Mouse (Mus musculus) MEL (cell line): ENCODE measurements at regions not wholly inside any gene's neighbourhood (a gene's known extent, or its start where the extent isn't known, plus 50 kb on each side); places are given as distances from the start of the nearest gene placed in this dataset.

Source experiments
- DNase-seq: peaks from one replicate; pipeline ENCODE4 v3.0.0; 2011; ENCODE audit warnings: low read depth, low spot score
- H3K27ac ChIP-seq: 2 replicates; pipeline ENCODE4 v1.5.1; 2012; ENCODE audit warnings: low read depth, mild to moderate bottlenecking, control low read depth, low read length, moderate library complexity; ENCODE audit not compliant: control insufficient read depth
- H3K27me3 ChIP-seq, 2 experiments: fragments of 150-350 bp in 1 of 2; sonication (generic) in 1 of 2; 2 replicates each; pipeline ENCODE4 v1.6.1; 2012; ENCODE audit warnings: low read length in 2 of 2, mild to moderate bottlenecking in 2 of 2, improper control_type of control experiment in 1 of 2, moderate library complexity in 1 of 2; ENCODE audit not compliant: insufficient read depth in 2 of 2, control insufficient read depth in 1 of 2
- H3K36me3 ChIP-seq, 2 experiments: 2 replicates each; pipeline ENCODE4 v1.6.1; 2012 to 2014; ENCODE audit warnings: low read length in 2 of 2, improper control_type of control experiment in 1 of 2, inconsistent platforms in 1 of 2, mild to moderate bottlenecking in 1 of 2; ENCODE audit not compliant: insufficient read depth in 2 of 2, control insufficient read depth in 1 of 2
- H3K4me1 ChIP-seq, 2 experiments: fragments of 150-350 bp in 1 of 2; sonication (generic) in 1 of 2; 2 replicates each; pipeline ENCODE4 v1.6.1; 2012; ENCODE audit warnings: low read length in 2 of 2, improper control_type of control experiment in 1 of 2, mild to moderate bottlenecking in 1 of 2; ENCODE audit not compliant: insufficient read depth in 2 of 2, control insufficient read depth in 1 of 2
- H3K4me3 ChIP-seq, 2 experiments: fragments of 150-350 bp in 1 of 2; sonication (generic) in 1 of 2; 2 replicates each; pipeline ENCODE4 v1.5.1; 2012; ENCODE audit warnings: low read depth in 2 of 2, low read length in 2 of 2, mild to moderate bottlenecking in 2 of 2, moderate library complexity in 2 of 2, control low read depth in 1 of 2, improper control_type of control experiment in 1 of 2; ENCODE audit not compliant: control insufficient read depth in 1 of 2, insufficient read depth in 1 of 2
- H3K79me2 ChIP-seq: 2 replicates; pipeline ENCODE4 v1.6.1; 2012; ENCODE audit warnings: mild to moderate bottlenecking, low read length, moderate library complexity; ENCODE audit not compliant: control insufficient read depth, poor library complexity, insufficient read depth
- H3K9ac ChIP-seq: 2 replicates; pipeline ENCODE4 v1.6.1; 2012; ENCODE audit warnings: low read depth, mild to moderate bottlenecking, control low read depth, low read length, moderate library complexity; ENCODE audit not compliant: control insufficient read depth, poor library complexity, severe bottlenecking
- H3K9me3 ChIP-seq: fragments of 150-350 bp; sonication (generic); replicated peaks from 2 replicates; pipeline ENCODE4 v1.6.1; 2012; ENCODE audit warnings: mild to moderate bottlenecking, low read length, improper control_type of control experiment, moderate library complexity; ENCODE audit not compliant: insufficient read depth
- CHD2 ChIP-seq: IDR thresholded peaks from 2 replicates; pipeline ENCODE4 v1.6.1; 2011; ENCODE audit warnings: low read length, improper control_type of control experiment
- ELF1 ChIP-seq: IDR thresholded peaks from 2 replicates; pipeline ENCODE4 v1.6.1; 2014; ENCODE audit warnings: low read depth, mild to moderate bottlenecking, inconsistent platforms, low read length, improper control_type of control experiment, moderate library complexity
- EP300 ChIP-seq, 2 experiments: IDR thresholded peaks; 2 replicates each; pipeline ENCODE4 v1.6.1; 2011; ENCODE audit warnings: improper control_type of control experiment in 2 of 2, low read length in 2 of 2, low read depth in 1 of 2, mild to moderate bottlenecking in 1 of 2
- ETS1 ChIP-seq: IDR thresholded peaks from 2 replicates; pipeline ENCODE4 v1.6.1; 2012; ENCODE audit warnings: low read depth, mild to moderate bottlenecking, inconsistent platforms, low read length, improper control_type of control experiment, moderate library complexity
- HCFC1 ChIP-seq: IDR thresholded peaks from 2 replicates; pipeline ENCODE4 v1.6.1; 2012; ENCODE audit warnings: low read depth, mild to moderate bottlenecking, inconsistent platforms, low read length, improper control_type of control experiment, moderate library complexity
- JUND ChIP-seq: IDR thresholded peaks from 2 replicates; pipeline ENCODE4 v1.6.1; 2011; ENCODE audit warnings: low read depth, mild to moderate bottlenecking, improper control_type of control experiment, low read length
- KAT2A ChIP-seq: conservative IDR thresholded peaks from 2 replicates; pipeline ENCODE4 v1.6.1; 2012; ENCODE audit warnings: low read depth, low read length, improper control_type of control experiment, inconsistent platforms
- MAZ ChIP-seq: IDR thresholded peaks from 2 replicates; pipeline ENCODE4 v1.6.1; 2012; ENCODE audit warnings: low read depth, mild to moderate bottlenecking, inconsistent platforms, low read length, improper control_type of control experiment
- MEF2A ChIP-seq: IDR thresholded peaks from 2 replicates; pipeline ENCODE4 v1.6.1; 2014; ENCODE audit warnings: low read depth, mild to moderate bottlenecking, inconsistent platforms, low read length, improper control_type of control experiment; ENCODE audit not compliant: poor library complexity, insufficient replicate concordance, severe bottlenecking; ENCODE audit errors: extremely low read depth
- MXI1 ChIP-seq: IDR thresholded peaks from 2 replicates; pipeline ENCODE4 v1.6.1; 2011; ENCODE audit warnings: mild to moderate bottlenecking, low read depth, low read length, improper control_type of control experiment
- MYC ChIP-seq: IDR thresholded peaks from 2 replicates; pipeline ENCODE4 v1.6.1; 2011; ENCODE audit warnings: low read depth, mild to moderate bottlenecking, low read length, improper control_type of control experiment, moderate library complexity
- NELFE ChIP-seq: IDR thresholded peaks from 2 replicates; pipeline ENCODE4 v1.6.1; 2011; ENCODE audit warnings: low read depth, low read length, improper control_type of control experiment
- NRF1 ChIP-seq: IDR thresholded peaks from 2 replicates; pipeline ENCODE4 v1.6.1; 2014; ENCODE audit warnings: low read depth, mild to moderate bottlenecking, inconsistent platforms, low read length, improper control_type of control experiment, moderate library complexity; ENCODE audit not compliant: poor library complexity, insufficient read depth, severe bottlenecking
- POLR2A ChIP-seq, 2 experiments: IDR thresholded peaks; 2 replicates each; pipeline ENCODE4 v1.6.1; 2011 to 2012; ENCODE audit warnings: low read length in 2 of 2, mild to moderate bottlenecking in 2 of 2, control low read depth in 1 of 2, improper control_type of control experiment in 1 of 2, low read depth in 1 of 2, moderate library complexity in 1 of 2; ENCODE audit not compliant: control insufficient read depth in 1 of 2, insufficient read depth in 1 of 2, poor library complexity in 1 of 2
- POLR2AphosphoS2 ChIP-seq: IDR thresholded peaks from 2 replicates; pipeline ENCODE4 v1.6.1; 2011; ENCODE audit warnings: low read length, improper control_type of control experiment
- RAD21 ChIP-seq: IDR thresholded peaks from 2 replicates; pipeline ENCODE4 v1.6.1; 2011; ENCODE audit warnings: mild to moderate bottlenecking, low read depth, low read length, improper control_type of control experiment
- SMC3 ChIP-seq: IDR thresholded peaks from 2 replicates; pipeline ENCODE4 v1.6.1; 2011; ENCODE audit warnings: low read depth, low read length, improper control_type of control experiment
- TAL1 ChIP-seq: IDR thresholded peaks from 2 replicates; pipeline ENCODE4 v1.6.1; 2012; ENCODE audit warnings: mild to moderate bottlenecking, inconsistent platforms, low read length, moderate library complexity, mixed read lengths
- TBP ChIP-seq: IDR thresholded peaks from 2 replicates; pipeline ENCODE4 v1.8.0; 2011; ENCODE audit warnings: low read depth, low read length, improper control_type of control experiment
- TCF12 ChIP-seq: IDR thresholded peaks from 2 replicates; pipeline ENCODE4 v1.6.1; 2014; ENCODE audit warnings: low read depth, mild to moderate bottlenecking, inconsistent platforms, low read length, improper control_type of control experiment, moderate library complexity
- UBTF ChIP-seq: IDR thresholded peaks from 2 replicates; pipeline ENCODE4 v1.6.1; 2012; ENCODE audit warnings: low read depth, mild to moderate bottlenecking, inconsistent platforms, low read length, improper control_type of control experiment, moderate library complexity, borderline replicate concordance; ENCODE audit not compliant: insufficient read depth
- USF1 ChIP-seq: IDR thresholded peaks from 2 replicates; pipeline ENCODE4 v1.6.1; 2014; ENCODE audit warnings: low read depth, mild to moderate bottlenecking, inconsistent platforms, low read length, improper control_type of control experiment, moderate library complexity
- ZC3H11A ChIP-seq: IDR thresholded peaks from 2 replicates; pipeline ENCODE4 v1.6.1; 2012; ENCODE audit warnings: low read depth, mild to moderate bottlenecking, inconsistent platforms, low read length, improper control_type of control experiment
- ZKSCAN1 ChIP-seq: IDR thresholded peaks from 2 replicates; pipeline ENCODE4 v1.6.1; 2012; ENCODE audit warnings: low read depth, mild to moderate bottlenecking, inconsistent platforms, low read length, improper control_type of control experiment, moderate library complexity

GRCm38 (mm10) chr16:93085227-93085883, 259.4 kb upstream of the Runx1 start:
- H3K9ac ChIP-seq = no peak overlapping the region
- no peak overlapping the region for H3K27ac ChIP-seq
- H3K79me2 ChIP-seq = no peaks in the 10 kb centered on the region
- H3K4me3 ChIP-seq = no peak overlapping the region
- DNase-seq = no peak
- no peaks in the 10 kb centered on the region for H3K4me1 ChIP-seq
- H3K9me3 ChIP-seq = no peaks in the 10 kb centered on the region
- no peaks in the 10 kb centered on the region for H3K36me3 ChIP-seq
- peaks cover 0 to 1% of the 10 kb centered on the region in 2 experiments; a peak in 1 of 4 replicates for H3K27me3 ChIP-seq
- TF ChIP-seq ELF1 (no peak), NRF1 (no peak), UBTF (no peak), EP300 (IDR thresholded peaks at IDR 0.05; ENCODE audit: low read depth in 1 of 2, low read length in 2 of 2) (no peak), MXI1 (no peak), USF1 (no peak), ZC3H11A (no peak), POLR2AphosphoS2 (no peak), POLR2A (IDR thresholded peaks at IDR 0.05; ENCODE audit: control insufficient read depth in 1 of 2, insufficient read depth in 1 of 2, low read depth in 1 of 2, low read length in 2 of 2, poor library complexity in 1 of 2) (no peak), ETS1 (no peak), TCF12 (no peak), SMC3 (no peak), JUND (no peak), NELFE (no peak), CHD2 (no peak), MEF2A (no peak)

DNA sequence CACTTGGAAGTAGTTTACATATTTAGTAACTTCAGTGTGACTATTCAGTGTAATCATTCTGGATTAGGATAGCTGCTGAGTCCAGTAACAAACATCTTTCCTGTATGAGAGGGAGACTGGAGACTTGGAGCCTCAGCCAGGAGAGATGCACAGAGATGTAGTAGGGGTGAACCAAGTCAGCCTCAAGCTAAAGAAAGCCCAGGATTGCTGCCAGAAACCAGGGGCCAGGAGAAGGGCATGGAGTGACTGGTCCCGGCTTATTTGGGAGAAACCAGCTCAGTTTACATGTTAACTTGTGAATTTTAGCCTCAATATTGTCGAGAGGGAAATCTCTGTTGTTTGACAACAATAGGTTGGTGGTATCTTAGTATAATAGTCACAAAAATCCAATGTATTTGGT, 257.8 kb upstream of the Runx1 start:
- no peaks in the 10 kb centered on the region for H3K27me3 ChIP-seq
- no peaks in the 10 kb centered on the region for H3K4me1 ChIP-seq
- no peaks in the 10 kb centered on the region for H3K79me2 ChIP-seq
- no peaks in the 10 kb centered on the region for H3K36me3 ChIP-seq
- DNase-seq = no peak
- TF ChIP-seq KAT2A = no peak
- TF ChIP-seq RAD21 = no peak
- TF ChIP-seq POLR2A (IDR thresholded peaks at IDR 0.05; ENCODE audit: control insufficient read depth in 1 of 2, insufficient read depth in 1 of 2, low read depth in 1 of 2, low read length in 2 of 2, poor library complexity in 1 of 2) = no peak
- TF ChIP-seq USF1 = no peak
- no peak for TF ChIP-seq MYC
- TF ChIP-seq MEF2A = no peak
- TF ChIP-seq CHD2 = no peak
- no peak for TF ChIP-seq MXI1
- TF ChIP-seq TBP = no peak
- no peak for TF ChIP-seq NRF1
- no peak for TF ChIP-seq TAL1
- TF ChIP-seq ETS1 = no peak
- no peak for TF ChIP-seq HCFC1
- TF ChIP-seq MAZ = no peak
- TF ChIP-seq EP300 (IDR thresholded peaks at IDR 0.05; ENCODE audit: low read depth in 1 of 2, low read length in 2 of 2) = no peak
- no peak for TF ChIP-seq ZC3H11A
- TF ChIP-seq ZKSCAN1 = no peak
- H3K27ac ChIP-seq = no peak overlapping the region
- H3K9me3 ChIP-seq = no peaks in the 10 kb centered on the region
- H3K9ac ChIP-seq = no peak overlapping the region
- no peak overlapping the region for H3K4me3 ChIP-seq
